Comparison of ENCODE assay signal across 8 mouse cellular contexts in the genomic region with DNA sequence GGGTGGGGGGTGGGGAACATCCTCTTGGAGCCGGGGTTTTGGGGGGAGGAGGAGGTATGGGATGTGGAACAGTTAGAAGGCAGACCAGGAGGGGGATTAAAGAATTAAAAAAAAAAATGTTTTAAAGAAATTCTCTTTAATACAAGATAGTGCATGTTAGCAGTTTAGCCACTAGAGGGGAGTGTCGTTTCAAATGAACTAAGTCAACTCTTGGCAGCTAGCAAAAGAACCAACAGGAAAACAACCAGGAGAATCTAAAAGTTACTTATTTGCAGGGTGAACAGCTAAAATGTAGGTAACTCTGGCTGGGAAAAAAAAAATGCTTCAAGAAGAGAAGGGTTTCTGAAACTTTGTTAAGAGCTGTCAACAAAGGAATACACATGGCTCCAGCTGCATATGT. TPM values are rescaled to one million over a fixed set of nuclear protein-coding genes. Genes with fewer than 3 reads are reported as not detected.
DNase-seq lines count a peak whose midpoint lies in the region.

No protein-coding gene starts in this region.

- DNase-seq in kidney, postnatal 10 days = peak; percentile 49
- DNase-seq in kidney, adult 18-20 months = no peak
- DNase-seq in 3T3-L1 (ENCODE audit: low read depth, low spot score) = peak; percentile 85
- peak; percentile 56 for DNase-seq in CD4-positive helper T cell, adult 2 months (ENCODE audit: low read depth, low spot score)
- DNase-seq in embryo, embryonic 11 days = peak; percentile 78
- peak; percentile 20 for DNase-seq in retina, adult 2 months (ENCODE audit: low read depth, low spot score)
- DNase-seq in right cerebral cortex, postnatal 4 days = no peak
- DNase-seq in urinary bladder, adult 2 months (ENCODE audit: low spot score) = no peak

RNA-seq across cellular contexts. Expression of a gene that starts 1.5 kb away (rescaled TPM):
- polyA plus RNA-seq in urinary bladder, adult 2 months (2012; rRNA removed) = 4.7 and 5.3 TPM in 2 replicates

RNA-seq across cellular contexts. Expression of a gene that starts 31.2 kb away (rescaled TPM):
- polyA plus RNA-seq in urinary bladder, adult 2 months (2012; rRNA removed) = 63.6 and 79.9 TPM in 2 replicates

Comparison
In these comparisons a context has a peak if more than half of its experiments do, and no peak if none do; other contexts are left out.
1. DNase-seq: peak in kidney, postnatal 10 days (single experiment), 3T3-L1 (single experiment), CD4-positive helper T cell, adult 2 months (single experiment), embryo, embryonic 11 days (single experiment) and retina, adult 2 months (single experiment); none in kidney, adult 18-20 months (single experiment), right cerebral cortex, postnatal 4 days (single experiment) and urinary bladder, adult 2 months (single experiment).